Mouse (Mus musculus) hindbrain, postnatal 0 days (tissue): ENCODE data around the gene F10. TPM values are rescaled to one million over a fixed set of nuclear protein-coding genes. Genes with fewer than 3 reads are reported as not detected.

Source experiments
- ATAC-seq: fragments of 200-750 bp; cut with Nextera tagmentation; 2 replicates; pipeline ENCODE4 v1.8.0; 2017; ENCODE audit warnings: mild to moderate bottlenecking, moderate TSS enrichment, moderate library complexity
- DNase-seq: peaks from one replicate; pipeline ENCODE4 v3.0.0-alpha.2; 2015; ENCODE audit warnings: low spot score
- H3K27ac ChIP-seq: fragments of 300-500 bp; sonication (generic); 2 replicates; pipeline ENCODE4 v1.5.1; 2014; ENCODE audit warnings: mild to moderate bottlenecking
- H3K27me3 ChIP-seq: fragments of 300-500 bp; sonication (generic); 2 replicates; pipeline ENCODE4 v1.6.1; 2014; ENCODE audit warnings: low read length, mixed read lengths; ENCODE audit not compliant: insufficient read depth
- H3K36me3 ChIP-seq: fragments of 300-500 bp; sonication (generic); 2 replicates; pipeline ENCODE4 v1.6.1; 2014; ENCODE audit warnings: low read length, mixed read lengths; ENCODE audit not compliant: insufficient read depth
- H3K4me1 ChIP-seq: fragments of 300-500 bp; sonication (generic); 2 replicates; pipeline ENCODE4 v1.6.1; 2014; ENCODE audit warnings: antibody characterized with exemption, low read length, mixed read lengths; ENCODE audit not compliant: insufficient read depth
- H3K4me2 ChIP-seq: fragments of 300-500 bp; sonication (generic); 2 replicates; pipeline ENCODE4 v1.6.1; 2014; ENCODE audit warnings: low read depth, mild to moderate bottlenecking, low read length, moderate library complexity, mixed read lengths
- H3K4me3 ChIP-seq: fragments of 300-500 bp; sonication (generic); 2 replicates; pipeline ENCODE4 v1.5.1; 2014; ENCODE audit warnings: low read length
- H3K9ac ChIP-seq: fragments of 300-500 bp; sonication (generic); replicated peaks from 2 replicates; pipeline ENCODE4 v1.6.1; 2014; ENCODE audit warnings: mild to moderate bottlenecking, low read length, moderate library complexity, mixed read lengths
- H3K9me3 ChIP-seq: fragments of 300-500 bp; sonication (generic); 2 replicates; pipeline ENCODE4 v1.6.1; 2016; ENCODE audit warnings: low read length, mixed read lengths
- CTCF ChIP-seq: IDR thresholded peaks from 2 replicates; pipeline ENCODE4 v1.5.1; 2016; ENCODE audit warnings: antibody characterized with exemption, control low read depth, low read depth
- WGBS: fragments of 180-500 bp; shearing (Covaris S2); extraction: QIAGEN DNeasy Blood & Tissue Kit; methylation state at CpG from one replicate; pipeline ENCODE4 v1.1.7; 2014; 5-methylcytosine and 5-hydroxymethylcytosine counted together
- polyA plus RNA-seq: library from polyadenylated mRNA; unstranded; fragments of >200 nt; fragmentation: Nextera tagmentation; extraction: Ambion mirVana; gene quantifications from 2 replicates; pipeline ENCODE4 v1.2.1, GENCODE M21; 2015
- total RNA-seq: library from RNA; depleted of rRNA; stranded (reverse); fragments of >200 nt; gene quantifications from 2 replicates; pipeline ENCODE4 v1.2.3, GENCODE M21; 2014

Gene F10
- total and polyA plus RNA-seq, 2 experiments from 2014 or later = 0.05 to 0.34 TPM

GRCm38 (mm10) chr8:13027615-13028014 lies 9.5 kb upstream of the F10 start:
- ATAC-seq (no peak), DNase-seq (no peak)
- no peak overlapping the region for H3K4me3 ChIP-seq
- no peaks in the 10 kb centered on the region for H3K4me1 ChIP-seq
- 87% methylated on average over 5 of the region's 5 CpGs for WGBS
- H3K36me3 ChIP-seq = no peaks in the 10 kb centered on the region
- H3K4me2 ChIP-seq = no peak overlapping the region
- no peak overlapping the region for H3K9ac ChIP-seq
- H3K9me3 ChIP-seq = no peaks in the 10 kb centered on the region
- no peaks in the 10 kb centered on the region for H3K27me3 ChIP-seq
- H3K27ac ChIP-seq = no peak overlapping the region
- no peak for TF ChIP-seq CTCF

DNA sequence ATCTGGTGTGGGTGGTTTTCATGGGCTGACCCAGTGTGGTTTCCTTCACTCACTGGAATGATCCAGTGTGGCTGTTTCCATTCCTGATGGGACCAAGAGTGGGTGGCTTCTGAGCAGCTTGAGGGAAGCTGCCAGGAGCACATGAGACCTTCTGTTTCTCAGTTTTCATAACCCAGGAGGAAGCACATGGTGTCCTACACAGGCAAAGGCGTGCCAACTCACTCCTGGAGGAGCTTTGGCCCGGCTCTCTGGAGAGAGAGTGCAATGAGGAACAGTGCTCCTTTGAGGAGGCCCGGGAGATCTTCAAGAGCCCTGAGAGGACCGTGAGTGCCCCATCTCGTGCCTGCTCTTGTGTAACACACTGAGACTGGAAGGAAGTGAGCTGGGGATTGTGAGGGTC lies 8.6 kb upstream of the F10 start:
- no peak overlapping the region for H3K27ac ChIP-seq
- 74% methylated on average over 5 of the region's 5 CpGs for WGBS
- TF ChIP-seq CTCF = no peak
- no peaks in the 10 kb centered on the region for H3K36me3 ChIP-seq
- H3K9ac ChIP-seq = no peak overlapping the region
- no peak overlapping the region for H3K4me2 ChIP-seq
- DNase-seq = no peak
- H3K9me3 ChIP-seq = no peaks in the 10 kb centered on the region
- ATAC-seq = no peak
- no peak overlapping the region for H3K4me3 ChIP-seq
- H3K4me1 ChIP-seq = no peaks in the 10 kb centered on the region
- no peaks in the 10 kb centered on the region for H3K27me3 ChIP-seq

DNA sequence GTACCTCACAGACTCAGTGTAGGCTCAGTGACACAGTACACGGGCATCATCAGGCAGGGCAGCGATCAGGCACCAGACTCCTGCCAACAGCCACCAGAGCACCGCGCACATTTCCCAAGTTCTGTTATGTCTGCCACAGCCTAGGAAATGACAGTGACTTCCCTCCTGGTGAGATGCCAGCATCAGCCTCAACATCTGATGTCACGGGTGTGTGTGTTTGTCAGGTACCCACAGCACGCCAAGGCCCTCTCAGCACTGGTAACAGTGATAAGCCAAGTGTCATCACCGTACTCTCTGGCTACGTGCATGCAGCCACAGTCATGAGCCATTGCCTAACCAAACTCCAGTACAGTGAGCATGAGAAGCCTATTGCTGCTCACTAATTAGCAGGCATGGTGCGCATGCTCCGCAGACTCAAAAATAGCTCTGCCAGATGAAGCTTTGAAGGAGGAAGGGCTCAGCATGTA lies 729 bp upstream of the F10 start:
- Histone ChIP-seq H3K9me3 (no peaks in the 10 kb centered on the region), H3K4me1 (no peaks in the 10 kb centered on the region), H3K27me3 (no peaks in the 10 kb centered on the region), H3K27ac (no peak overlapping the region), H3K36me3 (no peaks in the 10 kb centered on the region), H3K4me3 (no peak overlapping the region), H3K4me2 (no peak overlapping the region), H3K9ac (no peak overlapping the region)
- DNase-seq (peak; percentile 43), ATAC-seq (peak; percentile 48; the same call in 1 of the 2 replicates)
- TF ChIP-seq CTCF = no peak
- 85% methylated on average over 10 of the region's 10 CpGs for WGBS

GRCm38 (mm10) chr8:13037569-13037968 lies 461 bp downstream of the F10 start:
- H3K9ac ChIP-seq = no peak overlapping the region
- no peak overlapping the region for H3K4me2 ChIP-seq
- ATAC-seq (no peak), DNase-seq (no peak)
- H3K4me3 ChIP-seq = no peak overlapping the region
- no peak overlapping the region for H3K27ac ChIP-seq
- no peak for TF ChIP-seq CTCF
- no peaks in the 10 kb centered on the region for H3K27me3 ChIP-seq
- no peaks in the 10 kb centered on the region for H3K9me3 ChIP-seq
- H3K4me1 ChIP-seq = no peaks in the 10 kb centered on the region
- no peaks in the 10 kb centered on the region for H3K36me3 ChIP-seq
- WGBS = 38% methylated on average over 5 of the region's 5 CpGs

- ATAC-seq (no peak), DNase-seq (no peak)
- H3K4me3 ChIP-seq = no peak overlapping the region
- H3K27me3 ChIP-seq = no peaks in the 10 kb centered on the region
- no peak overlapping the region for H3K4me2 ChIP-seq
- H3K36me3 ChIP-seq = no peaks in the 10 kb centered on the region
- no peak overlapping the region for H3K9ac ChIP-seq
- H3K27ac ChIP-seq = no peak overlapping the region
- H3K4me1 ChIP-seq = no peaks in the 10 kb centered on the region
- H3K9me3 ChIP-seq = no peaks in the 10 kb centered on the region
- no peak for TF ChIP-seq CTCF
- WGBS = 84% methylated on average over 6 of the region's 6 CpGs
These were observed 1.9 kb downstream of the F10 start for GRCm38 (mm10) chr8:13039054-13039453.

DNA sequence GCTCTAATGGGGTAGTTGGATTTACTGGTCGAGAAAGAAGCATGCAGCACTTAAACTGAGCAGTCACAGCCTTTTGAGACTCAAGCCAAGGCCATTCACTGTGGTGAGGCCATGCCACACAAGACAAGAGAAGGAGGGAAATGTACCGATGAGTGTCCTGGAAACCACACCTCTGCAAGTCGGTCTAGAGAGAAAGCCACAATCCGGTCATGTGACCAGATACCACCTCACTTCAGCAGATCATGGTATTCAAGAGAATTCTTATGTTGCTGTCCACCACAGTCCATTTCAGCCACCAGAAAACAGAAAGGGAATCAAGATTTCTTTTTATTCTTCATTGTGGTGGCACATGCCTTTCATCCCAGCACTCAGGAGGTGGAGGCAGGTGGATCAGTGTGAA lies 4.4 kb downstream of the F10 start:
- no peak overlapping the region for H3K27ac ChIP-seq
- H3K9ac ChIP-seq = no peak overlapping the region
- ATAC-seq (no peak), DNase-seq (no peak)
- TF ChIP-seq CTCF = no peak
- H3K4me2 ChIP-seq = no peak overlapping the region
- WGBS = 85% methylated on average over 4 of the region's 4 CpGs
- no peaks in the 10 kb centered on the region for H3K4me1 ChIP-seq
- no peaks in the 10 kb centered on the region for H3K27me3 ChIP-seq
- no peak overlapping the region for H3K4me3 ChIP-seq
- no peaks in the 10 kb centered on the region for H3K9me3 ChIP-seq
- no peaks in the 10 kb centered on the region for H3K36me3 ChIP-seq

- TF ChIP-seq CTCF = peak; percentile 38
- H3K27me3 ChIP-seq = no peaks in the 10 kb centered on the region
- no peak overlapping the region for H3K27ac ChIP-seq
- no peaks in the 10 kb centered on the region for H3K4me1 ChIP-seq
- 42% methylated on average over 5 of the region's 5 CpGs for WGBS
- H3K4me3 ChIP-seq = no peak overlapping the region
- no peaks in the 10 kb centered on the region for H3K9me3 ChIP-seq
- H3K9ac ChIP-seq = no peak overlapping the region
- peak; percentile 62 for DNase-seq
- no peaks in the 10 kb centered on the region for H3K36me3 ChIP-seq
- H3K4me2 ChIP-seq = no peak overlapping the region
- peak; percentile 78 for ATAC-seq
These were observed 10.5 kb downstream of the F10 start for GRCm38 (mm10) chr8:13047652-13048051.
